Mouse (Mus musculus): Measurements from ENCODE around the gene Jade2. TPM values are rescaled to one million over a fixed set of nuclear protein-coding genes. Genes with fewer than 3 reads are reported as not detected.

Gene Jade2
- polyA plus RNA-seq, 1 experiment from 2014 or later: 2.2 TPM

- Histone ChIP-seq H3K9me3 (no peaks in the 10 kb centered on the region), H3K27me3 (0 out of 2 replicates have a peak, but pooled peaks cover 4% of the 10 kb centered on the region), H3K36me3 (no peaks in the 10 kb centered on the region), H3K4me1 (peaks cover 19% of the 10 kb centered on the region), H3K27ac (no peak overlapping the region), H3K4me3 (peak overlapping the region; percentile 96), H3K4me2 (replicated peaks) (peak overlapping the region; percentile 86), H3K9ac (no peak overlapping the region)
- 84% methylated on average over 4 of the region's 4 CpGs for WGBS
- ATAC-seq (ENCODE audit: low FRiP score, low read depth): no peak
These were observed 92.6 kb downstream of the Jade2 start for GRCm38 (mm10) chr11:51764816-51765215.

DNA sequence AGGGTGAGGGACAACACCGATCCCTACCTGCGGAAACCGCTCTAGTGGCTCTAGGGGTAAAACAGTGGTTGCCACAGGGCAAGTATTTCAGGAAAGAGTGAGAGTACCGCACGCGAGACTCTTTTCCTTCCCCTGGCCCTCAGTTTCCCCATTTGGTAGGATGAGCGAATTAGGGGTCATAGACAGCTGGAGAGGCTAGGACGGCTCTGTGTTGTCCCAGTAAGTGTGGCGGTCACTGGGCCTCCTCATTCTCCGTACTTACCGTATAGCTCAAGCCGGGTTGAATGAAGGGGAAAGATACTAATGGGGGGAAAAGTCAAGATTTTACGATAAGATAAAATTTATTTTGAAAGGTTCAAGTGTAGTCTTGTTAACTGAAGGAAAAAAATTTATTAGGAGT is 93.5 kb downstream of the Jade2 start:
- Histone ChIP-seq H3K27ac (no peak overlapping the region), H3K4me1 (peaks cover 19% of the 10 kb centered on the region), H3K27me3 (0 out of 2 replicates have a peak, but pooled peaks cover 4% of the 10 kb centered on the region), H3K36me3 (no peaks in the 10 kb centered on the region), H3K4me3 (peak overlapping the region; percentile 96), H3K9me3 (no peaks in the 10 kb centered on the region), H3K4me2 (replicated peaks) (peak overlapping the region; percentile 86), H3K9ac (peak overlapping the region; percentile 82)
- WGBS: 6% methylated on average over 13 of the region's 13 CpGs
- ATAC-seq (ENCODE audit: low FRiP score, low read depth): peak; percentile 19; the same call in 1 of the 2 replicates

Other genes with a start within 250 kb of the Jade2 start
- 129 and 141 TPM in 2 replicates for gene Nhp2, start 237.9 kb downstream of the Jade2 start, polyA plus RNA-seq (2015; fragmentation: Nextera tagmentation; extraction: Ambion mirVana)
- 51.8 and 56.1 TPM in 2 replicates for gene Rmnd5b, start 221.8 kb downstream of the Jade2 start, polyA plus RNA-seq (2015; fragmentation: Nextera tagmentation; extraction: Ambion mirVana)
- gene N4bp3, start 206.8 kb downstream of the Jade2 start, polyA plus RNA-seq (2015; fragmentation: Nextera tagmentation; extraction: Ambion mirVana): 31.1 and 32.4 TPM in 2 replicates
- gene D930048N14Rik, start 206.7 kb downstream of the Jade2 start, polyA plus RNA-seq (2015; fragmentation: Nextera tagmentation; extraction: Ambion mirVana): 3.1 and 3.5 TPM in 2 replicates
- 89.7 and 93.3 TPM in 2 replicates for gene 0610009B22Rik, start 168.8 kb downstream of the Jade2 start, polyA plus RNA-seq (2015; fragmentation: Nextera tagmentation; extraction: Ambion mirVana)
- gene Sec24a, start 94.0 kb downstream of the Jade2 start, polyA plus RNA-seq (2015; fragmentation: Nextera tagmentation; extraction: Ambion mirVana): 16.6 and 18.1 TPM in 2 replicates
- 90.5 and 96.8 TPM in 2 replicates for gene Sar1b, start 94.0 kb downstream of the Jade2 start, polyA plus RNA-seq (2015; fragmentation: Nextera tagmentation; extraction: Ambion mirVana)
- 101 and 109 TPM in 2 replicates for gene Cdkn2aipnl, start 110.0 kb upstream of the Jade2 start, polyA plus RNA-seq (2015; fragmentation: Nextera tagmentation; extraction: Ambion mirVana)
- 252 and 263 TPM in 2 replicates for gene Ube2b, start 143.1 kb upstream of the Jade2 start, polyA plus RNA-seq (2015; fragmentation: Nextera tagmentation; extraction: Ambion mirVana)
- gene Cdkl3, start 146.6 kb upstream of the Jade2 start, polyA plus RNA-seq (2015; fragmentation: Nextera tagmentation; extraction: Ambion mirVana): 12.7 and 13.4 TPM in 2 replicates
- 78.4 and 81.1 TPM in 2 replicates for gene Ppp2ca, start 241.0 kb upstream of the Jade2 start, polyA plus RNA-seq (2015; fragmentation: Nextera tagmentation; extraction: Ambion mirVana)